Mouse (Mus musculus) C2C12 (cell line): ENCODE measurements around the gene Edn2.

Source experiments
- CEBPB ChIP-seq: IDR thresholded peaks from one replicate; pipeline ENCODE4 v1.6.1; 2011; ENCODE audit warnings: low read depth, mild to moderate bottlenecking, control low read depth, moderate library complexity
- CTCF ChIP-seq: IDR thresholded peaks from one replicate; pipeline ENCODE4 v1.5.1; 2011; ENCODE audit not compliant: control insufficient read depth, insufficient read depth, insufficient read length
- FOSL1 ChIP-seq: IDR thresholded peaks from one replicate; pipeline ENCODE4 v1.8.0; 2011; ENCODE audit warnings: mild to moderate bottlenecking, low read length; ENCODE audit not compliant: poor library complexity, insufficient read depth, severe bottlenecking
- MAX ChIP-seq: IDR thresholded peaks from one replicate; pipeline ENCODE4 v1.6.1; 2011; ENCODE audit warnings: mild to moderate bottlenecking, control low read depth
- MYOD1 ChIP-seq: IDR thresholded peaks from one replicate; pipeline ENCODE4 v1.6.1; 2011; ENCODE audit warnings: low read depth; ENCODE audit not compliant: control insufficient read depth, insufficient read length
- MYOG ChIP-seq: IDR thresholded peaks from one replicate; pipeline ENCODE4 v1.6.1; 2011; ENCODE audit not compliant: control insufficient read depth, insufficient read length; ENCODE audit errors: extremely low read depth
- USF1 ChIP-seq: IDR thresholded peaks from one replicate; pipeline ENCODE4 v1.6.1; 2011; ENCODE audit warnings: low read depth, mild to moderate bottlenecking, control low read depth, moderate library complexity

DNA sequence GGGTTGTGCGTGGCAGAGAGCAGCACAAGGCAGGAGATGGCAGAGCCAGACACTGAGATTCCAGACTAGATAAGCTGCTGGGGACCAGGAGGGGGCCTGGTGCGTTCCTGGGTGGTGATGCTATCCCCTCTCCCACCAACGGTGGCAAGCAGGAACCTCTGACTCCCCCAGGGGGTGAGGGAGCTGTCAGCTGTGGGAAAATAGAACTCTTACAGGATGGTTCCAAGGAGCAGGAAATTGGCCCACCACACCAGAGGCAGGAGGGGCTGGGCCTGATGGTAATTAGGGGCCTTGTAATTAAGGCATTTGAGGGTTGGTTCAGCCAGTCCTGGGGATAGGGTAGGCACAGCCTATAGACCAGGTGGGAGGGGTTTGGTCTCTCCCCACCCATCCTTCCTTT, 51.8 kb downstream of the Edn2 start:
- TF ChIP-seq CTCF (no peak), MYOG (no peak), MAX (no peak), USF1 (no peak), CEBPB (no peak), MYOD1 (no peak), FOSL1 (no peak)
